Mouse (Mus musculus) gastrocnemius, postnatal 25 days (tissue): ENCODE measurements at regions not wholly inside any gene's neighbourhood (a gene's known extent, or its start where the extent isn't known, plus 50 kb on each side); places are given as distances from the start of the nearest gene placed in this dataset.
"Not testable (repeated sequence)": the region's sequence is repeated elsewhere in the genome, so short reads cannot be mapped to it uniquely, and the experiment has no call there.

Source experiments
- DNase-seq: peaks from one replicate; pipeline ENCODE4 v3.0.0; 2022

GRCm38 (mm10) chr12:32434506-32435002 lies 56.0 kb downstream of the Ccdc71l start:
- no peak for DNase-seq

- DNase-seq, result peak; percentile 44
Observed at GRCm38 (mm10) chr12:32435126-32435525, 56.6 kb downstream of the Ccdc71l start.

GRCm38 (mm10) chr12:32438209-32438608 lies 59.7 kb downstream of the Ccdc71l start:
- DNase-seq, result no peak

GRCm38 (mm10) chr12:32444770-32445169 lies 66.3 kb downstream of the Ccdc71l start:
- no peak for DNase-seq

- DNase-seq, result no peak
Observed at GRCm38 (mm10) chr12:32445874-32446273, 67.4 kb downstream of the Ccdc71l start.

GRCm38 (mm10) chr12:32449373-32449772 lies 70.9 kb downstream of the Ccdc71l start:
- no peak for DNase-seq

GRCm38 (mm10) chr12:32451226-32451625 lies 72.7 kb downstream of the Ccdc71l start:
- no peak for DNase-seq

GRCm38 (mm10) chr12:32454794-32455193 lies 76.3 kb downstream of the Ccdc71l start:
- no peak for DNase-seq

- not testable (repeated sequence) for DNase-seq
Observed at GRCm38 (mm10) chr12:32455231-32455630, 76.7 kb downstream of the Ccdc71l start.

- DNase-seq, result no peak
Observed at GRCm38 (mm10) chr12:32455913-32456312, 77.4 kb downstream of the Ccdc71l start.

GRCm38 (mm10) chr12:32456796-32457195 lies 78.3 kb downstream of the Ccdc71l start:
- no peak for DNase-seq

- no peak for DNase-seq
Observed at GRCm38 (mm10) chr12:32458386-32458785, 79.9 kb downstream of the Ccdc71l start.

GRCm38 (mm10) chr12:32460330-32460998 lies 82.0 kb downstream of the Ccdc71l start:
- DNase-seq, result no peak

- DNase-seq, result no peak
Observed at GRCm38 (mm10) chr12:32465371-32465770, 86.9 kb downstream of the Ccdc71l start.

- no peak for DNase-seq
Observed at GRCm38 (mm10) chr12:32469863-32470262, 91.4 kb downstream of the Ccdc71l start.

GRCm38 (mm10) chr12:32479451-32479850 lies 100.9 kb downstream of the Ccdc71l start:
- no peak for DNase-seq

- DNase-seq, result no peak
Observed at GRCm38 (mm10) chr12:32480268-32480667, 101.8 kb downstream of the Ccdc71l start.

GRCm38 (mm10) chr12:32481051-32481450 lies 102.5 kb downstream of the Ccdc71l start:
- no peak for DNase-seq

- no peak for DNase-seq
Observed at GRCm38 (mm10) chr12:32482343-32482742, 103.8 kb downstream of the Ccdc71l start.

- DNase-seq, result no peak
Observed at GRCm38 (mm10) chr12:32482777-32483176, 104.3 kb downstream of the Ccdc71l start.

- DNase-seq, result no peak
Observed at GRCm38 (mm10) chr12:32486246-32486645, 107.7 kb downstream of the Ccdc71l start.

GRCm38 (mm10) chr12:32486729-32487128 lies 108.2 kb downstream of the Ccdc71l start:
- no peak for DNase-seq

- no peak for DNase-seq
Observed at GRCm38 (mm10) chr12:32487883-32488577, 109.5 kb downstream of the Ccdc71l start.

- no peak for DNase-seq
Observed at GRCm38 (mm10) chr12:32488578-32488892, 110.0 kb downstream of the Ccdc71l start.
